Mouse (Mus musculus) kidney, adult 2 months (tissue): Measurements from ENCODE around the gene Tmem218.
A peak's percentile ranks its signal among the peaks of the same experiment; 100 is the strongest.

ENCODE experiments used
- CTCF ChIP-seq: fragments of 200-500 bp; conservative IDR thresholded peaks from 2 replicates; pipeline ENCODE4 v1.5.1; 2011; ENCODE audit warnings: low read depth, mild to moderate bottlenecking, control low read depth, low read length, moderate library complexity, mixed read lengths; ENCODE audit not compliant: insufficient read depth, insufficient read length
- POLR2A ChIP-seq: fragments of 200-500 bp; IDR thresholded peaks from one replicate; pipeline ENCODE4 v1.6.1; 2011; ENCODE audit warnings: low read depth, low read length, control low read depth

GRCm38 (mm10) chr9:37177107-37177506, 30.9 kb upstream of the Tmem218 start:
- TF ChIP-seq CTCF (peak; percentile 91), POLR2A (no peak)
